Mouse (Mus musculus) liver, adult 2 months (tissue): ENCODE results near the gene Myo1c. TPM values are rescaled to one million over a fixed set of nuclear protein-coding genes. Genes with fewer than 3 reads are reported as not detected.

Source experiments
- DNase-seq: peaks from one replicate; pipeline ENCODE4 v3.0.0-alpha.2; 2011; ENCODE audit warnings: low read depth, low spot score; ENCODE audit errors: extremely low read depth
- H3K27ac ChIP-seq: fragments of 200-500 bp; replicated peaks from 2 replicates; pipeline ENCODE4 v1.5.1; 2012; ENCODE audit warnings: low read depth, mild to moderate bottlenecking, control low read depth, inconsistent platforms, low read length; ENCODE audit not compliant: insufficient read depth
- H3K27me3 ChIP-seq: fragments of 200-500 bp; 2 replicates; pipeline ENCODE4 v1.6.1; 2012; ENCODE audit warnings: mild to moderate bottlenecking, moderate library complexity, low read length, inconsistent platforms; ENCODE audit not compliant: control insufficient read depth, insufficient read depth
- H3K36me3 ChIP-seq: fragments of 200-500 bp; 2 replicates; pipeline ENCODE4 v1.6.1; 2012; ENCODE audit warnings: low read length, inconsistent platforms; ENCODE audit not compliant: control insufficient read depth, insufficient read depth
- H3K4me1 ChIP-seq: fragments of 200-500 bp; 2 replicates; pipeline ENCODE4 v1.6.1; 2011; ENCODE audit warnings: low read length; ENCODE audit not compliant: control insufficient read depth, insufficient read depth
- H3K4me3 ChIP-seq: fragments of 200-500 bp; 2 replicates; pipeline ENCODE4 v1.5.1; 2011; ENCODE audit warnings: low read depth, mild to moderate bottlenecking, control low read depth, low read length, moderate library complexity; ENCODE audit not compliant: insufficient read depth
- H3K79me2 ChIP-seq: fragments of 200-500 bp; 2 replicates; pipeline ENCODE4 v1.6.1; 2012; ENCODE audit warnings: inconsistent platforms, mild to moderate bottlenecking, low read length, moderate library complexity; ENCODE audit not compliant: control insufficient read depth, insufficient read depth
- H3K9ac ChIP-seq: fragments of 200-500 bp; 2 replicates; pipeline ENCODE4 v1.6.1; 2012; ENCODE audit warnings: low read depth, mild to moderate bottlenecking, control low read depth, inconsistent platforms, low read length
- CTCF ChIP-seq: fragments of 200-500 bp; IDR thresholded peaks from 2 replicates; pipeline ENCODE4 v1.5.1; 2011; ENCODE audit warnings: low read depth, low read length, control low read depth
- POLR2A ChIP-seq: fragments of 200-500 bp; IDR thresholded peaks from 2 replicates; pipeline ENCODE4 v1.6.1; 2011; ENCODE audit warnings: low read length, control low read depth; ENCODE audit not compliant: insufficient read depth; ENCODE audit errors: extremely low read depth
- WGBS: fragments of 180-500 bp; shearing (Covaris S2); methylation state at CpG from one replicate; pipeline ENCODE4 v1.1.7; 2018; 5-methylcytosine and 5-hydroxymethylcytosine counted together
- polyA plus RNA-seq: library from polyadenylated mRNA; depleted of rRNA; stranded (reverse); fragments of >200 nt; gene quantifications from 2 replicates; pipeline ENCODE4 v1.2.3, GENCODE M21; 2012; rRNA removed
- total RNA-seq: library from RNA; depleted of rRNA; stranded (reverse); fragments of >200 nt; gene quantifications from 2 replicates; pipeline ENCODE4 v1.2.3, GENCODE M21; 2014; rRNA removed

Myo1c gene
- total RNA-seq (15.6 and 17.9 TPM in 2 replicates), polyA plus RNA-seq (17.0 and 21.5 TPM in 2 replicates)

DNA sequence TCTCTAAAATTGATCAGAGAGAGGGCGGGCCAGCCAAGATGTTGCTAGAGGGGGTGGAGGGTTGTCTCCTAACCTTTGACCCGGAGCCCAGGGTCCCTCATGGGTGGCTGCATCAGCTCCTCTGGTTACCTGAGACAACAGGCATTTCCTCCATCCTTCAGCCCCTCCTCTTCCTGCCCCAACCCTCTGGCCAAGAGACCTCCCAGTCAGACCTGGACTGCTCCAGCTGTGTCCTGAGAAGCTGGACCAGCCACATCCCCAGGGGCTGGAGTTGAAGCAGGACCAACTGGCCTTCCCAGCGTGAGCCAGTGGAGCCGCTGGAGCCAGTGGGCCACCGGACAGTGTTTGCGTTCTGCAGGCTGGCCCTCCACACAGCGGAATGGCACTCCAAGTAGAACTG is at the start of gene Myo1c:
Gene Myo1c, plus strand, starts transcription at position 194 of the 400 bp plus-strand sequence.
- Histone ChIP-seq H3K4me3 (peak within 1 kb of the TSS; percentile 81), H3K27me3 (no peaks in the 10 kb centered on the region), H3K9ac (peak within 1 kb of the TSS; percentile 81), H3K36me3 (peaks cover 2% of the 10 kb centered on the region; the same call in 1 of the 2 replicates), H3K79me2 (no peaks in the 10 kb centered on the region), H3K27ac (peak within 1 kb of the TSS; percentile 74), H3K4me1 (peaks cover 26% of the 10 kb centered on the region)
- DNase-seq, result no peak
- TF ChIP-seq POLR2A (0 out of 2 replicates have a peak, but pooled peaks have one; percentile 36), CTCF (no peak)
- 77% methylated on average over 7 of the region's 7 CpGs for WGBS

- DNase-seq, result no peak
- Histone ChIP-seq H3K27me3 (no peaks in the 10 kb centered on the region), H3K9ac (no peak overlapping the region), H3K27ac (no peak overlapping the region), H3K4me3 (no peak overlapping the region), H3K36me3 (peaks cover 31% of the 10 kb centered on the region), H3K79me2 (no peaks in the 10 kb centered on the region; the same call in 1 of the 2 replicates), H3K4me1 (peaks cover 2% of the 10 kb centered on the region; the same call in 1 of the 2 replicates)
- TF ChIP-seq POLR2A (no peak), CTCF (no peak)
- 67% methylated on average over 5 of the region's 5 CpGs for WGBS
These were observed 45.5 kb upstream of the Myo1c start for GRCm38 (mm10) chr11:75604826-75605225.

DNA sequence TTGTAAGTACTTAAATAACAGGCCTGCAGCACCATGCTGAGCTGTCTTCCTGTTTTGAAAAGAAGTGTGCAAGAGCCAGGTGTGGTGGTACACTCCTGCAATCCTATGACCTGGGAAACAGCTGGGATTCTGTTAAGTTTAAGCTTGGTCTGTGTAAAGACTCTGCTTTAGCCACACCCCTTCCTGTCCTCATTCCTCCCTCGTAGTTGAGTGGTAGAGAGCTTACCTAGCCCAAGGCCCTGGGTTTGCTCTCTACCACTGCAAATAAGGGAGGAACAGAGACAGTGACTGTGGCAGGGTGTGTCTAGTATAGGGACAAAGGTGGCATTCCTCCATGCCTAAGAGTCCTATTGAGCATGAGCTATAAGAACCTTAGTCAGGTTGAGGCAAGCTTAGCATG is 45.0 kb upstream of the Myo1c start:
- no peak for DNase-seq
- Histone ChIP-seq H3K4me1 (peaks cover 2% of the 10 kb centered on the region; the same call in 1 of the 2 replicates), H3K36me3 (peaks cover 31% of the 10 kb centered on the region), H3K79me2 (no peaks in the 10 kb centered on the region; the same call in 1 of the 2 replicates), H3K27ac (no peak overlapping the region), H3K9ac (no peak overlapping the region), H3K27me3 (no peaks in the 10 kb centered on the region), H3K4me3 (no peak overlapping the region)
- TF ChIP-seq CTCF (no peak), POLR2A (no peak)
- WGBS, result 54% methylated on average over 1 of the region's 1 CpGs

DNA sequence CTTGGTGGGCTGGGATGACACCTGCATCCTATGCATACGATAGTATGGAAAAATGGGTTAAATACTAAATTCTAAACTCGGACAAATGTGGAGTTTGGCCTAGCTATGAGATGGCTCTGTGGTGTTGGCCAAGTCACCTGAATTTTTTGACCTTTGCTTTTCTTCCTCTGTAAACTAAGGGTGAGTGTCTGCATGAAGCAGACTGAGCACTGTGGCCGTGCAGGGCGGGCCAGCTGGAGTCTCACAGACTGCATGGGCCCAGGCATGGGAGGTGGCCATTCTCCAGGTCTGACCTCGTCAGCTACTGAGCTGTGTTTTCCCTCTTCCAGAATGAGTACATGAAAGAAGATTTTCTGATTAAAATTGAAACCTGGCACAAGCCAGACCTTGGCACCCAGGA is 41.5 kb upstream of the Myo1c start:
- 42% methylated on average over 5 of the region's 5 CpGs for WGBS
- H3K4me3 ChIP-seq, result no peak overlapping the region
- H3K27ac ChIP-seq, result no peak overlapping the region
- no peaks in the 10 kb centered on the region for H3K79me2 ChIP-seq
- H3K4me1 ChIP-seq, result peaks cover 2% of the 10 kb centered on the region; the same call in 1 of the 2 replicates
- H3K9ac ChIP-seq, result no peak overlapping the region
- DNase-seq, result peak; percentile 69
- peaks cover 38% of the 10 kb centered on the region for H3K36me3 ChIP-seq
- TF ChIP-seq CTCF (no peak), POLR2A (no peak)
- no peaks in the 10 kb centered on the region for H3K27me3 ChIP-seq

GRCm38 (mm10) chr11:75610021-75610420 is 40.3 kb upstream of the Myo1c start:
- TF ChIP-seq CTCF (no peak), POLR2A (no peak)
- no peak for DNase-seq
- Histone ChIP-seq H3K27ac (no peak overlapping the region), H3K36me3 (peaks cover 35% of the 10 kb centered on the region), H3K9ac (no peak overlapping the region), H3K79me2 (no peaks in the 10 kb centered on the region), H3K4me1 (peaks cover 2% of the 10 kb centered on the region; the same call in 1 of the 2 replicates), H3K4me3 (no peak overlapping the region), H3K27me3 (no peaks in the 10 kb centered on the region)
- WGBS, result 95% methylated on average over 2 of the region's 2 CpGs

DNA sequence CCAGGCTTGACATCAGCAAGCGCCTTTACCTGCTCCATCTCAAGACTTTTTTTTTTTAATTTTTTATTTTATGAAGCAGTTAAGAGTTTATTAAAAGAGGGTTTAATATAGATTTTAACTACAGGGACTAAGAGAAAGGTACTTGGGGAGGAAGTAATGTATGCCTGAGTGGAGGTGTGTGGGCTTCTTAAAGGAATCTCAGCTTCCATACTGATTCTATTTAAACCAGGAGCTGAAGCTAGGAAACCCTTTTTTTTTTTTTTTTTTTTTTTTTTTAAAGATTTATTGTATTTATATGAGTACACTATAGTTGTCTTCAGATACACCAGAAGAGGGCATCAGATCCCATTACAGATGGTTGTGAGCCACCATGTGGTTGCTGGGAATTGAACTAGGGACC is 35.5 kb upstream of the Myo1c start:
- DNase-seq, result no peak
- Histone ChIP-seq H3K4me1 (no peaks in the 10 kb centered on the region), H3K4me3 (no peak overlapping the region), H3K27ac (no peak overlapping the region), H3K27me3 (no peaks in the 10 kb centered on the region), H3K79me2 (no peaks in the 10 kb centered on the region), H3K36me3 (peaks cover 39% of the 10 kb centered on the region), H3K9ac (no peak overlapping the region)
- no peak for TF ChIP-seq POLR2A
- no peak for TF ChIP-seq CTCF
- 98% methylated on average over 1 of the region's 1 CpGs for WGBS
